Comparison of ENCODE assay signal across 8 mouse cellular contexts in the genomic region with DNA sequence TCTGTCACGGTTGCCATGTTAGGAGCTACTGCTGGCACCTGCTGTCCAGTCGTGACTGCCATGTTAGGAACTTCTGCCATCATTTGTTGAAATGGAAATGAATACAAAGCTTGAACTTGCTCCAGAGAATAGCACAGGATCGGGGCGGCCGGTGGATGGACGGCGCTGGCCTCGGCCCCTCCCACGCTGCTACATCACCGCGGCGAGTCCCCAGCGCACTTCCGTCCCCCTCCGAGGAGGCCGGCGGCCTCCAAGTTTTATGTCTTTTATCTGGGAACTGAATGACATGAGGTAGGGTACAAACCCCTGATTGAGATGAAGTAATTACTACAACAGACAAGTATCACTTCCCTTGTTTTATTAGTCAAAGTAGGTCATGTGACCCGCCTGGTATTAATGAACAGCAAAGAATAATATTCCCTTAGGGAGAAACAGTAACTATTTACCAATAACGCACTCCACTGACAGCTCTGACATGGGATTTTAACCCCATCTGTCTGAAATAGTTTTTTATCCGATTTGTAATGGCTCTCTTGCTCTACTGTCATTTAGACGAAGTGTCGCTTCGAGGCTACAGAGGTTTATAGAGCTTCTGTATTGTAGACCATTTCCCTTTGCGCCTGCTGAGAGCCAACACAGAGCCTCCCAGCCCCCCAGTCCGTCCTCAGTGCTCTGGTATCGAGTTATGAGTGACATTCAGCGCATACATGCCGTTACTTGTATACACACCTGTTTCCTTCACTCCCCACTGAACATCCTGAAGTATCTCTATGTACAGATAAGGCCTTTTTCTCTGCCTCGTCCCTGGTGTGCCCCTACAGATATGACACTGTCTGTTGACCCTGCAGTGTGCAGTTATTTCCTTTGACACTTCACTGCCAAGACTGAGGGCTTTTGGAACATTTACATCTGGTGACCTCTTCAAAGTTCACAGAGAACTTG. TPM values are rescaled to one million over a fixed set of nuclear protein-coding genes. Genes with fewer than 3 reads are reported as not detected.
A peak's percentile ranks its signal among the peaks of the same experiment; 100 is the strongest.
DNase-seq lines count a peak whose midpoint lies in the region; ATAC-seq lines count a peak whose summit lies in the region.

No protein-coding gene starts in this region.

- H3K4me3 ChIP-seq in hindbrain, embryonic 14.5 days (replicated peaks; ENCODE audit: low read length) = no peak overlapping the region
- no peak overlapping the region for H3K4me3 ChIP-seq in midbrain, embryonic 14.5 days (replicated peaks; ENCODE audit: low read depth, low read length)

- DNase-seq in heart, adult 11 months = peak; percentile 85
- no peak for DNase-seq in heart, adult 9 months (ENCODE audit: low spot score in 2 of 2)
- peak; percentile 87 for DNase-seq in MEL-GATA-1-ER (ENCODE audit: extremely low read depth, low read depth)
- DNase-seq in hindbrain, embryonic 14.5 days (ENCODE audit: low spot score) = no peak
- DNase-seq in midbrain, embryonic 14.5 days = no peak
- no peak for DNase-seq in cerebellum, postnatal 10 days
- no peak for DNase-seq in layer of hippocampus, postnatal 36 days
- DNase-seq in adrenal gland, adult 18-20 months (ENCODE audit: low spot score in 2 of 2) = no peak

- no peaks in the 10 kb centered on the region for H3K27me3 ChIP-seq in hindbrain, embryonic 14.5 days (ENCODE audit: control insufficient read depth, insufficient read depth, low read length)
- H3K27me3 ChIP-seq in midbrain, embryonic 14.5 days (ENCODE audit: control insufficient read depth, insufficient read depth, low read length) = no peaks in the 10 kb centered on the region

- H3K4me2 ChIP-seq in hindbrain, embryonic 14.5 days (replicated peaks) = peak overlapping the region; percentile 36
- H3K4me2 ChIP-seq in midbrain, embryonic 14.5 days (ENCODE audit: low read length) = peak overlapping the region; percentile 19; the same call in 1 of the 2 replicates

- no peaks in the 10 kb centered on the region for H3K36me3 ChIP-seq in hindbrain, embryonic 14.5 days (replicated peaks; ENCODE audit: control insufficient read depth, insufficient read depth)
- H3K36me3 ChIP-seq in midbrain, embryonic 14.5 days (ENCODE audit: control insufficient read depth, insufficient read depth, low read length) = no peaks in the 10 kb centered on the region

- H3K4me1 ChIP-seq in hindbrain, embryonic 14.5 days (replicated peaks; ENCODE audit: control insufficient read depth, insufficient read depth, low read length) = no peaks in the 10 kb centered on the region
- no peaks in the 10 kb centered on the region for H3K4me1 ChIP-seq in midbrain, embryonic 14.5 days (ENCODE audit: control insufficient read depth, insufficient read depth, low read length)

- no peak overlapping the region for H3K27ac ChIP-seq in hindbrain, embryonic 14.5 days
- no peak overlapping the region for H3K27ac ChIP-seq in midbrain, embryonic 14.5 days (replicated peaks; ENCODE audit: low read depth, low read length)

- ATAC-seq in hindbrain, embryonic 14.5 days (ENCODE audit: low FRiP score) = 0 out of 2 replicates have a peak, but pooled peaks have one; percentile 60
- ATAC-seq in midbrain, embryonic 14.5 days (ENCODE audit: low FRiP score, low TSS enrichment) = peak; percentile 64; the same call in 1 of the 2 replicates

- no peaks in the 10 kb centered on the region for H3K9me3 ChIP-seq in hindbrain, embryonic 14.5 days (ENCODE audit: control insufficient read depth, low read length)
- H3K9me3 ChIP-seq in midbrain, embryonic 14.5 days (ENCODE audit: control insufficient read depth, low read length) = no peaks in the 10 kb centered on the region

- WGBS in hindbrain, embryonic 14.5 days = 59% methylated on average over 27 of the region's 29 CpGs
- 66% methylated on average over 28 of the region's 29 CpGs for WGBS in midbrain, embryonic 14.5 days

- H3K9ac ChIP-seq in hindbrain, embryonic 14.5 days = no peak overlapping the region
- no peak overlapping the region for H3K9ac ChIP-seq in midbrain, embryonic 14.5 days (replicated peaks; ENCODE audit: low read length)

RNA-seq across cellular contexts. Expression of gene Armc2, which starts 37.3 kb away (rescaled TPM):
- polyA plus RNA-seq in hindbrain, embryonic 14.5 days (2014; fragmentation: Nextera tagmentation; extraction: Ambion mirVana) = 12.4 and 12.7 TPM in 2 replicates
- 11.2 and 11.5 TPM in 2 replicates for polyA plus RNA-seq in midbrain, embryonic 14.5 days (2014; fragmentation: Nextera tagmentation; extraction: Ambion mirVana)
- 1 to 10 TPM; 9.4 to 9.5 TPM for total RNA-seq in layer of hippocampus, postnatal 36 days (2021)
- total RNA-seq in adrenal gland, adult 18-20 months (2021) = 1 to 10 TPM; 1.2 to 2.0 TPM

Comparison
In these comparisons a context has a peak if more than half of its experiments do, and no peak if none do; other contexts are left out.
1. DNase-seq: peak in heart, adult 11 months (single experiment) and MEL-GATA-1-ER (single experiment); none in heart, adult 9 months (0 of 2), hindbrain, embryonic 14.5 days (single experiment), midbrain, embryonic 14.5 days (single experiment), cerebellum, postnatal 10 days (0 of 2), layer of hippocampus, postnatal 36 days (0 of 2) and adrenal gland, adult 18-20 months (0 of 2).